Mouse (Mus musculus): Measurements from ENCODE around the gene Fau. TPM values are rescaled to one million over a fixed set of nuclear protein-coding genes. Genes with fewer than 3 reads are reported as not detected.
A peak's percentile ranks its signal among the peaks of the same experiment; 100 is the strongest.
"Not testable (repeated sequence)": the region's sequence is repeated elsewhere in the genome, so short reads cannot be mapped to it uniquely, and the experiment has no call there.

The Fau gene
- polyA plus RNA-seq, 1 experiment from 2014 or later = 1,135 TPM

DNA sequence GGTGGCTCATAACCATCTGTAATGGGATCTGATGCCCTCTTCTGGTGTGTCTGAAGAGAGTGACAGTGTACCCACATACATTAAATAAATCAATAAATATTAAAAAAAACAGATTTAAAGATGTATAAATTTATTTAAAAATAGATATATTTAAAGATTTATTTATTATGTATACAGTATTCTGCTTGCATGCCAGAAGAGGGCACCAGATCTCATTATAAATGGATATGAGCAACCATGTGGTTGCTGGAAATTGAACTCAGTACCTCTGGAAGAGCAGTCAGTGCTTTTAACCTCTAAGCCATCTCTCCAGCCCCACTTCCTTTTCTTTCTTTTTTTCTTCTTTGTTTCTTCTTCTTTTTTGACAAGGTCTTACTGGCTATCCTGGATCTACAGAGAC, 17.6 kb upstream of the Fau start:
- no peaks in the 10 kb centered on the region for H3K9me3 ChIP-seq (ENCODE audit: control insufficient read depth, low read length)
- DNase-seq (ENCODE audit: low spot score) (no peak), ATAC-seq (replicated peaks; ENCODE audit: low FRiP score) (no peak)
- no peak overlapping the region for H3K27ac ChIP-seq (ENCODE audit: low read depth, low read length)
- no peaks in the 10 kb centered on the region for H3K4me1 ChIP-seq (replicated peaks; ENCODE audit: control insufficient read depth, insufficient read depth, low read length)
- no peaks in the 10 kb centered on the region for H3K36me3 ChIP-seq (ENCODE audit: control insufficient read depth, insufficient read depth, low read length)
- H3K9ac ChIP-seq (ENCODE audit: low read depth, low read length) = no peak overlapping the region
- no peak overlapping the region for H3K4me2 ChIP-seq
- no peak overlapping the region for H3K4me3 ChIP-seq (ENCODE audit: low read depth, low read length)
- H3K27me3 ChIP-seq (replicated peaks; ENCODE audit: control insufficient read depth, insufficient read depth, low read length) = no peaks in the 10 kb centered on the region

DNA sequence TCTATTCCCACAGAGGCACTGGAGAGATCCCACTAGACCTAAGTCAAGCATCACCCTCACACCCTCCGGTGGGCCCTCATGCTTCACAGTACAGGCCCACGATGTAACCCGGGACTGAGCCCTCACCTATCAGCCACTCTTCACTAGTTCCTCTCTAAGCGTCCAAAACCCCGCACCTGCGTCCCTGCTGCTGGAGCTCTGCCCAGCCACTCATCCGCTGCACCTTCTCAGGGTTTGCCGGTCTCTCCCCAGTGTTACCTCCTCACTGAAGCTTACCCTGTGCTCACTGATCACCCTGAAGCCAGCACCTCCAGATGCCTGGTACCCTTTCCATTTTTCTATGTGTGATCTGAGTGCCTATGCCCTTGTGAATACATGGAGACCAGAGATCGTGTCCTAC, 15.4 kb upstream of the Fau start:
- 91% methylated on average over 9 of the region's 9 CpGs for WGBS
- Histone ChIP-seq H3K27ac (ENCODE audit: low read depth, low read length) (no peak overlapping the region), H3K9ac (ENCODE audit: low read depth, low read length) (no peak overlapping the region), H3K4me3 (ENCODE audit: low read depth, low read length) (no peak overlapping the region), H3K9me3 (ENCODE audit: control insufficient read depth, low read length) (no peaks in the 10 kb centered on the region), H3K4me2 (no peak overlapping the region), H3K27me3 (replicated peaks; ENCODE audit: control insufficient read depth, insufficient read depth, low read length) (no peaks in the 10 kb centered on the region), H3K36me3 (ENCODE audit: control insufficient read depth, insufficient read depth, low read length) (no peaks in the 10 kb centered on the region), H3K4me1 (replicated peaks; ENCODE audit: control insufficient read depth, insufficient read depth, low read length) (no peaks in the 10 kb centered on the region; the same call in 1 of the 2 replicates)
- DNase-seq (ENCODE audit: low spot score) (no peak), ATAC-seq (replicated peaks; ENCODE audit: low FRiP score) (no peak)

DNA sequence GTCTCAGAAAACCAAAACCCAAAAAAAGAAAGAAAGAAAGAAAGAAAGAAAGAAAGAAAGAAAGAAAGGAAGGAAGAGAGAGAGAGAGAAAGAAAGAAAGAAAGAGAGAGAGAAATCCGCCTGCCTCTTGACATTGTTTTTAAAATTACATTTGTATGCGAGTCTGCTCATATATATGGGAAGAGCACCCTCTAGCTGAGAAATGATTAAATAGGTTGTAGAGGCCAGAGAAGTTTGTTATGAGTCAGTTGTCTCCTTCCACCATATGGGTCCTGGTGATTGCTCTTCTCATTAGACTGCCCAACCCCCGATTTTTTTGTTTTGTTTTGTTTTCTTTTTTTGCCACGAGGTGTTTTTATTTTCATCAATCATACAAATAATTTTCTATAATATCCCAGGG, 13.5 kb upstream of the Fau start:
- not testable (repeated sequence) for ATAC-seq (replicated peaks; ENCODE audit: low FRiP score); H3K27me3 ChIP-seq (replicated peaks; ENCODE audit: control insufficient read depth, insufficient read depth, low read length); H3K4me3 ChIP-seq (ENCODE audit: low read depth, low read length); H3K36me3 ChIP-seq (ENCODE audit: control insufficient read depth, insufficient read depth, low read length); H3K27ac ChIP-seq (ENCODE audit: low read depth, low read length); H3K9ac ChIP-seq (ENCODE audit: low read depth, low read length); H3K4me2 ChIP-seq; DNase-seq (ENCODE audit: low spot score); H3K9me3 ChIP-seq (ENCODE audit: control insufficient read depth, low read length)
- WGBS = 59% methylated on average over 4 of the region's 4 CpGs
- peaks cover 14% of the 10 kb centered on the region; the same call in 1 of the 2 replicates for H3K4me1 ChIP-seq (replicated peaks; ENCODE audit: control insufficient read depth, insufficient read depth, low read length)

DNA sequence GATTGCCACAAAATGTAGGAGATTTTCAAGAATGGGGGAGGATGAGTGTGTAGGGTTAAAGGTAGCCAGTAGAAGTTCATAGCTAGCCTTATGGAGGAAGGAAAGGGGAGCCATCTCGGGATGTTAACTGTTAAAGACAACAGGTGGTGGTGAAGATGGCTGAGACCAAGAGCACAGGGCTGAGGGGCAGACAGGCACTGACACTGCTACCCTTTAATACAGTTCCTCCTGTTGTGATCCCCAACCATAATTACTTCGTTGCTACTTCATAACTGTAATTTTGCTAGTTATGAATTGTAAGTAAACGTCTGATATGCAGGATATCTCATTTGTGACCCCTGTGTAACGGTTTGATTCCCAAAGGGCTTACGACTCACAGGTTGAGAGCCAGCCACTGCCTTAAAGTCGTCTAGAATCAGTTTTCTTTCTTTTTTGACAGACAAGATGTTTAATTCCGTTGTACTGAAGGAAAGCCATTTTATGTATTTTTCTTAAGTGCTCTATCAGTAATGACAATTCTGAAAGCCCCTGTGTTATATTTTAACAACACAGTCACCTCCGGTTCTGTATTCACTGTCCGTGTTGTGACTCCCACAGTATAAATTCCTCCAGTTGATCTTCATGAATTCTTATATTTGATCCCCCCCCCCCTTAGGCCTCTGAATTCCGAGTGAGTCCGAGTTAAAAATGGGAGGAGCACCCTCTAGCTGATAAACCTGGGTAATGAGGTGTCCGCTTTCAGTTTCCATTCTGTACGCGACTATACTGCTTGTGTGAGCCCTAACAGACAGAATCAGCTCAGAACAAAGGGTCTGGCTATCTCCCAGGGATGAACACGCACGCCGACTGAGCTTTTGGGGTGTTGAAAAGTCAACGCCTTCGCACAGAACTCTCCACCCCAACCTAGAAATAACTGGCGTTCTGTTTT, 12.0 kb upstream of the Fau start:
- ATAC-seq (replicated peaks; ENCODE audit: low FRiP score) = peak; percentile 54
- WGBS = 17% methylated on average over 20 of the region's 20 CpGs
- peaks cover 14% of the 10 kb centered on the region; the same call in 1 of the 2 replicates for H3K4me1 ChIP-seq (replicated peaks; ENCODE audit: control insufficient read depth, insufficient read depth, low read length)
- H3K27ac ChIP-seq (ENCODE audit: low read depth, low read length) = peak overlapping the region; percentile 99
- H3K4me2 ChIP-seq = peak overlapping the region; percentile 85
- H3K9me3 ChIP-seq (ENCODE audit: control insufficient read depth, low read length) = no peaks in the 10 kb centered on the region
- DNase-seq (ENCODE audit: low spot score) = no peak
- H3K36me3 ChIP-seq (ENCODE audit: control insufficient read depth, insufficient read depth, low read length) = peaks cover 18% of the 10 kb centered on the region
- no peaks in the 10 kb centered on the region for H3K27me3 ChIP-seq (replicated peaks; ENCODE audit: control insufficient read depth, insufficient read depth, low read length)
- H3K9ac ChIP-seq (ENCODE audit: low read depth, low read length) = peak overlapping the region; percentile 96
- peak overlapping the region; percentile 88 for H3K4me3 ChIP-seq (ENCODE audit: low read depth, low read length)

GRCm38 (mm10) chr19:6046294-6047153, 11.1 kb upstream of the Fau start, which contains the start of gene Syvn1:
TSS of gene Syvn1 (plus strand) at chr19:6046576.
- peak; percentile 93 for DNase-seq (ENCODE audit: low spot score)
- Histone ChIP-seq H3K27me3 (replicated peaks; ENCODE audit: control insufficient read depth, insufficient read depth, low read length) (no peaks in the 10 kb centered on the region), H3K36me3 (ENCODE audit: control insufficient read depth, insufficient read depth, low read length) (peaks cover 27% of the 10 kb centered on the region), H3K9me3 (ENCODE audit: control insufficient read depth, low read length) (no peaks in the 10 kb centered on the region), H3K4me2 (peak within 1 kb of the TSS; percentile 85), H3K9ac (ENCODE audit: low read depth, low read length) (peak within 1 kb of the TSS; percentile 96), H3K4me1 (replicated peaks; ENCODE audit: control insufficient read depth, insufficient read depth, low read length) (peaks cover 14% of the 10 kb centered on the region; the same call in 1 of the 2 replicates), H3K27ac (ENCODE audit: low read depth, low read length) (peak within 1 kb of the TSS; percentile 99), H3K4me3 (ENCODE audit: low read depth, low read length) (peak within 1 kb of the TSS; percentile 88)
- peak; percentile 87 for ATAC-seq (replicated peaks; ENCODE audit: low FRiP score)
- WGBS = under 1% methylated on average over 65 of the region's 65 CpGs

GRCm38 (mm10) chr19:6047154-6047898, 10.3 kb upstream of the Fau start:
- H3K9ac ChIP-seq (ENCODE audit: low read depth, low read length) = peak overlapping the region; percentile 96
- 1% methylated on average over 44 of the region's 44 CpGs for WGBS
- peak overlapping the region; percentile 88 for H3K4me3 ChIP-seq (ENCODE audit: low read depth, low read length)
- no peaks in the 10 kb centered on the region for H3K9me3 ChIP-seq (ENCODE audit: control insufficient read depth, low read length)
- H3K4me1 ChIP-seq (replicated peaks; ENCODE audit: control insufficient read depth, insufficient read depth, low read length) = peaks cover 14% of the 10 kb centered on the region; the same call in 1 of the 2 replicates
- no peaks in the 10 kb centered on the region for H3K27me3 ChIP-seq (replicated peaks; ENCODE audit: control insufficient read depth, insufficient read depth, low read length)
- peak overlapping the region; percentile 99 for H3K27ac ChIP-seq (ENCODE audit: low read depth, low read length)
- DNase-seq (ENCODE audit: low spot score) = no peak
- ATAC-seq (replicated peaks; ENCODE audit: low FRiP score) = peak; percentile 8; the same call in 1 of the 2 replicates
- H3K4me2 ChIP-seq = peak overlapping the region; percentile 85
- peaks cover 33% of the 10 kb centered on the region for H3K36me3 ChIP-seq (ENCODE audit: control insufficient read depth, insufficient read depth, low read length)

GRCm38 (mm10) chr19:6047899-6048166, 9.8 kb upstream of the Fau start:
- H3K36me3 ChIP-seq (ENCODE audit: control insufficient read depth, insufficient read depth, low read length) = peaks cover 38% of the 10 kb centered on the region
- no peaks in the 10 kb centered on the region for H3K9me3 ChIP-seq (ENCODE audit: control insufficient read depth, low read length)
- DNase-seq (ENCODE audit: low spot score) (no peak), ATAC-seq (replicated peaks; ENCODE audit: low FRiP score) (no peak)
- H3K4me2 ChIP-seq = peak overlapping the region; percentile 85
- peak overlapping the region; percentile 96 for H3K9ac ChIP-seq (ENCODE audit: low read depth, low read length)
- WGBS = 72% methylated on average over 8 of the region's 8 CpGs
- no peaks in the 10 kb centered on the region for H3K27me3 ChIP-seq (replicated peaks; ENCODE audit: control insufficient read depth, insufficient read depth, low read length)
- peak overlapping the region; percentile 88 for H3K4me3 ChIP-seq (ENCODE audit: low read depth, low read length)
- peaks cover 14% of the 10 kb centered on the region; the same call in 1 of the 2 replicates for H3K4me1 ChIP-seq (replicated peaks; ENCODE audit: control insufficient read depth, insufficient read depth, low read length)
- peak overlapping the region; percentile 42; the same call in 1 of the 2 replicates for H3K27ac ChIP-seq (ENCODE audit: low read depth, low read length)

All from liver, embryonic 11.5 days (tissue).